Mouse (Mus musculus): ENCODE measurements around the gene Hoxc6. TPM values are rescaled to one million over a fixed set of nuclear protein-coding genes. Genes with fewer than 3 reads are reported as not detected.

The Hoxc6 gene
- polyA plus RNA-seq, 2 experiments = 0.06 TPM; not detected in 1

DNA sequence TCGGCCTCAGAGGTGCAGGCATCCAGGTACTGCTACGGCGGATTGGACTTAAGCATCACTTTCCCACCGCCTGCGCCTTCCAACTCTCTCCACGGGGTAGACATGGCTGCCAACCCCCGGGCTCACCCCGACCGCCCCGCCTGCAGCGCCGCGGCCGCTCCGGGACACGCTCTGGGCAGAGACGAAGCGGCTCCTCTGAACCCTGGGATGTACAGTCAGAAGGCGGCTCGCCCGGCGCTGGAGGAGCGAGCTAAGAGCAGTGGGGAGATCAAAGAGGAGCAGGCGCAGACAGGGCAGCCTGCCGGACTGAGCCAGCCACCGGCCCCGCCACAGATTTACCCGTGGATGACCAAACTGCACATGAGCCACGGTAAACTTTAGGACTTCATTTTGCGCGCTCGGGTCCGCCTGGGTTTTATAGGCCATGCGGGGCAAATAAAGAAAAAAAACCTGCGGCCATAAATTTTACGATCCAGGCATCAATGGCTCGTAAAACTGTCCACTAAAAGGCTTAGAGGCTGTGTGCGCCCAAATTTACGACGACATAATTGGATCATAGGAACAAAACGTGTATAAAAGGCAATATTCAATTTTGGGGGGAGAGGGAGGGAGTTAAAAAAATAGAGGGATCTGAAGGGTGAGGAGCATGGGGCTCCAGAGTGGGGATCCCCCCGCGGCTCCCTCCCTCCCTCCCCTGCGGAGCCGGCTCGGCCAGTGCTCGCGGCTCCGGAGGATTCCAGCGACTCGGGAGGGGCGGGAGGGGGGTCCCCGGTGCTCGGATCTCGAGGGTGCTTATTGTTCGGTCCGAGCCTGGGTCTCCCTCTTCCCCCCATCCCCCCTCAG lies 16.3 kb downstream of the Hoxc6 start:
- no peak overlapping the region for H3K9ac ChIP-seq (replicated peaks)
- no peak overlapping the region for H3K27ac ChIP-seq
- ATAC-seq (ENCODE audit: insufficient read depth) (no peak), DNase-seq (ENCODE audit: low read depth in 3 of 3, low spot score in 3 of 3) (no peak)
- no peak overlapping the region for H3K4me2 ChIP-seq (ENCODE audit: low read depth)
- H3K4me3 ChIP-seq (ENCODE audit: insufficient read depth in 1 of 2, low read depth in 2 of 2, low read length in 2 of 2) = no peak overlapping the region
- 2% methylated on average over 52 of the region's 57 CpGs for WGBS (ENCODE audit: insufficient replicate concordance)
- H3K4me1 ChIP-seq (replicated peaks; ENCODE audit: control insufficient read depth in 2 of 2, insufficient read depth in 2 of 2, low read length in 1 of 2) = no peaks in the 10 kb centered on the region
- TF ChIP-seq EP300 (IDR thresholded peaks at IDR 0.05; ENCODE audit: low read depth) (no peak), CTCF (IDR thresholded peaks at IDR 0.05; ENCODE audit: low read depth) (no peak)
- H3K36me3 ChIP-seq (replicated peaks; ENCODE audit: control insufficient read depth, insufficient read depth, low read depth) = no peaks in the 10 kb centered on the region
- H3K9me3 ChIP-seq (ENCODE audit: control insufficient read depth, low read length) = no peaks in the 10 kb centered on the region
- H3K27me3 ChIP-seq (ENCODE audit: control insufficient read depth, insufficient read depth, low read length) = peaks cover 98% of the 10 kb centered on the region

DNA sequence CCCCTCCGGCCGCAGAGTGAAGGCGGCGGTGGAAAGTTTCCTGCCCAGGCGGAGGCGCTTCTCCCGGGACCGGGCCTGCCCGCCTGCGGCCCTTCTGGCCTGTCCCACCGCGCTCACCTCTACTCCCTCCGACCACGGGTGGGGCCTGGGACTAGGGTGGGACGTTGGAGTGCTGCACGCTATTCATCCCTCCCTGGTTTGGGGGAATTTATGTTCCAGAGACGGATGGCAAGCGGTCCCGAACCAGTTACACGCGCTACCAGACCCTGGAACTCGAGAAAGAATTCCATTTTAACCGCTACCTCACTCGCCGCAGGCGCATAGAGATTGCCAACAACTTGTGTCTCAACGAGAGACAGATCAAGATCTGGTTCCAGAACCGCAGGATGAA lies 16.9 kb downstream of the Hoxc6 start:
- Histone ChIP-seq H3K4me2 (ENCODE audit: low read depth) (no peak overlapping the region), H3K4me1 (replicated peaks; ENCODE audit: control insufficient read depth in 2 of 2, insufficient read depth in 2 of 2, low read length in 1 of 2) (no peaks in the 10 kb centered on the region), H3K27me3 (ENCODE audit: control insufficient read depth, insufficient read depth, low read length) (peaks cover 98% of the 10 kb centered on the region), H3K4me3 (ENCODE audit: insufficient read depth in 1 of 2, low read depth in 2 of 2, low read length in 2 of 2) (no peak overlapping the region), H3K9ac (replicated peaks) (no peak overlapping the region), H3K27ac (no peak overlapping the region), H3K36me3 (replicated peaks; ENCODE audit: control insufficient read depth, insufficient read depth, low read depth) (no peaks in the 10 kb centered on the region), H3K9me3 (ENCODE audit: control insufficient read depth, low read length) (no peaks in the 10 kb centered on the region)
- DNase-seq (ENCODE audit: low read depth in 3 of 3, low spot score in 3 of 3) = no peak
- no peak for ATAC-seq (ENCODE audit: insufficient read depth)
- TF ChIP-seq CTCF (IDR thresholded peaks at IDR 0.05; ENCODE audit: low read depth) (no peak), EP300 (IDR thresholded peaks at IDR 0.05; ENCODE audit: low read depth) (no peak)
- WGBS (ENCODE audit: insufficient replicate concordance) = 4% methylated on average over 28 of the region's 28 CpGs

DNA sequence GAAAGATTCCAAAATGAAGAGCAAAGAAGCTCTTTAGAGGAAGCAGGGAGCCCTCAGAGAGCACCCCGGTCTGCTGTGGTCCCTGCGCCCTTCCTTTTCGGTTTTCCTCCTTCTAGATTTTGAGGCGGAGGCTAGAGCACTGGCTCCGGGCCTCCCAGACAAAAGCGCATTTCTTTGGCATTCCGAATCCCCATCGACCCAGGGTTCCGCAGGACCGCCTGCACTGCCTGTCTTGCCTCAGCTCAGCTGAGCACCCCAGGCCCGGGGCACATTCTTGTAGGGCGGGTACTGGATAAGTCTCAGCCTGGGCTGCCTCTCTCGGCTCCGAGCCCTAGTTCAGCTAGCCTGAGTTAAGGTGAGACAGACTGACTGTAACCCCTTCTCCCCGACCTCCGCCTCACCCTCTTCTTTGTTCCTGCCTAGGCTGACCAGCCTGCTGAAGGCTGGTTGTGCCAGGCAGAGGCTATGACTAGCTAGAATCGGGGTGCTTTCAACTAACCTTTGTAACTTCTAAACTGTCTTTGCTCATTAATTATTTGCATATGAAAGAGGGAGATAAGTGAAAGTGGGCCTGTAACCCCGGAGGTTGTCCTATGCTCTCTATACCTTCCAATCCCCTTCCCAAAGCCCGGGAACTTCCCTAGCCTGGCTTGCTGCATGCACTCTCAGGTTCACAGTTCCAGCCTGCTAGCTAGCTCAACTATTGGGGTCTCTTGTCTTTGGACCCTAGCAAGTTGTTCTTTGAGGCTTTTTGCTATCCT lies 17.5 kb downstream of the Hoxc6 start:
- Histone ChIP-seq H3K4me2 (ENCODE audit: low read depth) (no peak overlapping the region), H3K27me3 (ENCODE audit: control insufficient read depth, insufficient read depth, low read length) (peaks cover 97% of the 10 kb centered on the region), H3K9me3 (ENCODE audit: control insufficient read depth, low read length) (no peaks in the 10 kb centered on the region), H3K4me1 (replicated peaks; ENCODE audit: control insufficient read depth in 2 of 2, insufficient read depth in 2 of 2, low read length in 1 of 2) (no peaks in the 10 kb centered on the region), H3K4me3 (ENCODE audit: insufficient read depth in 1 of 2, low read depth in 2 of 2, low read length in 2 of 2) (no peak overlapping the region), H3K27ac (no peak overlapping the region), H3K9ac (replicated peaks) (no peak overlapping the region), H3K36me3 (replicated peaks; ENCODE audit: control insufficient read depth, insufficient read depth, low read depth) (no peaks in the 10 kb centered on the region)
- no peak for TF ChIP-seq EP300 (IDR thresholded peaks at IDR 0.05; ENCODE audit: low read depth)
- no peak for TF ChIP-seq CTCF (IDR thresholded peaks at IDR 0.05; ENCODE audit: low read depth)
- WGBS (ENCODE audit: insufficient replicate concordance) = 9% methylated on average over 19 of the region's 19 CpGs
- ATAC-seq (ENCODE audit: insufficient read depth) (no peak), DNase-seq (ENCODE audit: low read depth in 3 of 3, low spot score in 3 of 3) (no peak)

DNA sequence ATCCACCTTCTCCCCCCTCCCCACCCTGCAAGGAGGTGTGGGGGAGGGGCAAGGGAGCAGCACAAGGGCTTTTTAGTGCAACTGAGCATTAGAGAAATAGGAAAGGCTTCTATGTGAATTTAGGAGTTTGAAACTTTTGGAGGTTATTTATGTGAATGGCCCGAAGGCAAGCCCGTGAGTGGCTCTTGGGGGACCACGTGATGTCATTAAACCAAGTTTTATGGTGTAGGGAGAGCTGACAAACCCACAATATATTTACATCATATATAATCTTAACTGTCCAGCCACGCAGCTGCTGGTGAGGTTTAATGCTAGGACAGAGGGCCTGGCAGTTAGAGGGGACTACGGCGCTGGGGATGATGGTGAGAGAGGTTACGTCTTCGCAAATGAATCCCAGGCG lies 20.6 kb downstream of the Hoxc6 start, which contains the start of gene Hoxc4:
TSS of gene Hoxc4 (plus strand) at position 299 of the 400 bp plus-strand sequence.
- no peak within 1 kb of the TSS for H3K9ac ChIP-seq (replicated peaks)
- H3K27ac ChIP-seq = no peak within 1 kb of the TSS
- 24% methylated on average over 9 of the region's 9 CpGs for WGBS (ENCODE audit: insufficient replicate concordance)
- H3K27me3 ChIP-seq (ENCODE audit: control insufficient read depth, insufficient read depth, low read length) = peaks cover 90% of the 10 kb centered on the region
- H3K4me3 ChIP-seq (ENCODE audit: insufficient read depth in 1 of 2, low read depth in 2 of 2, low read length in 2 of 2) = no peak within 1 kb of the TSS
- H3K36me3 ChIP-seq (replicated peaks; ENCODE audit: control insufficient read depth, insufficient read depth, low read depth) = no peaks in the 10 kb centered on the region
- TF ChIP-seq CTCF (IDR thresholded peaks at IDR 0.05; ENCODE audit: low read depth) (no peak), EP300 (IDR thresholded peaks at IDR 0.05; ENCODE audit: low read depth) (no peak)
- H3K4me2 ChIP-seq (ENCODE audit: low read depth) = no peak within 1 kb of the TSS
- DNase-seq (ENCODE audit: low read depth in 3 of 3, low spot score in 3 of 3) (no peak), ATAC-seq (ENCODE audit: insufficient read depth) (no peak)
- H3K9me3 ChIP-seq (ENCODE audit: control insufficient read depth, low read length) = no peaks in the 10 kb centered on the region
- H3K4me1 ChIP-seq (replicated peaks; ENCODE audit: control insufficient read depth in 2 of 2, insufficient read depth in 2 of 2, low read length in 1 of 2) = no peaks in the 10 kb centered on the region

DNA sequence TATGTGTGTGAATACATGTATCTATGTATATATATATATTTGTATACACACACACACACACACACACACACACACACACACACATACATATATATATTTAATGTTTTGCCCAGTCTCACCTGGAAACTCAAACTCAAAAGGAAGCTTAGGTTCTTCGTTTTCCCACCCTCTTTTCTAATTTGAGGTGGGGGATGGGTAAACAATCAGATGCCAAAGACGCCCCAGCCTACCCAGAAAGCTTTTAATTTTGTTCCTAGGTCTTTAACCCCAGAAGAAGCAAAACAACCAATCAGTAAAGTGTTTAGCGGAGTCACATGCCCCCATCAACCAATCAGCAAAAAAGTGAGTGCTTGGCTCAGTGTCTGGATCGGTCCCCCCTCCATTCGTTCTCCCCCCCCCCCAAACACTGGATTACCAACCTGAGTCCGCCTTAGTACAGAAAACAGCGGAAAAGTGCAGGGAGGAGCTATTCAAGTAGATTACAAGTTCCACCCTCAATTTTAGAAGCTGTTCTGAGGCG lies 22.9 kb downstream of the Hoxc6 start:
- TF ChIP-seq EP300 (IDR thresholded peaks at IDR 0.05; ENCODE audit: low read depth) = no peak
- TF ChIP-seq CTCF (IDR thresholded peaks at IDR 0.05; ENCODE audit: low read depth) = no peak
- Histone ChIP-seq H3K27ac (no peak overlapping the region), H3K4me2 (ENCODE audit: low read depth) (no peak overlapping the region), H3K4me1 (replicated peaks; ENCODE audit: control insufficient read depth in 2 of 2, insufficient read depth in 2 of 2, low read length in 1 of 2) (no peaks in the 10 kb centered on the region), H3K36me3 (replicated peaks; ENCODE audit: control insufficient read depth, insufficient read depth, low read depth) (no peaks in the 10 kb centered on the region), H3K27me3 (ENCODE audit: control insufficient read depth, insufficient read depth, low read length) (peaks cover 85% of the 10 kb centered on the region), H3K9me3 (ENCODE audit: control insufficient read depth, low read length) (no peaks in the 10 kb centered on the region), H3K9ac (replicated peaks) (no peak overlapping the region), H3K4me3 (ENCODE audit: insufficient read depth in 1 of 2, low read depth in 2 of 2, low read length in 2 of 2) (no peak overlapping the region)
- DNase-seq (ENCODE audit: low read depth in 3 of 3, low spot score in 3 of 3) = no peak
- ATAC-seq (ENCODE audit: insufficient read depth) = no peak
- 6% methylated on average over 8 of the region's 8 CpGs for WGBS (ENCODE audit: insufficient replicate concordance)
